Mouse (Mus musculus) forebrain, embryonic 13.5 days (tissue): ENCODE measurements around the gene Asb4. TPM values are rescaled to one million over a fixed set of nuclear protein-coding genes. Genes with fewer than 3 reads are reported as not detected.

Source experiments
- ATAC-seq: fragments of 200-750 bp; cut with Nextera tagmentation; 2 replicates; pipeline ENCODE4 v1.8.0; 2017
- H3K27ac ChIP-seq: fragments of 300-500 bp; sonication (generic); 2 replicates; pipeline ENCODE4 v1.5.1; 2015; ENCODE audit warnings: inconsistent platforms, mild to moderate bottlenecking, moderate library complexity
- H3K27me3 ChIP-seq: fragments of 300-500 bp; sonication (generic); 2 replicates; pipeline ENCODE4 v1.6.1; 2015; ENCODE audit warnings: mild to moderate bottlenecking, inconsistent platforms
- H3K36me3 ChIP-seq: fragments of 300-500 bp; sonication (generic); 2 replicates; pipeline ENCODE4 v1.6.1; 2015; ENCODE audit warnings: mild to moderate bottlenecking, inconsistent platforms; ENCODE audit not compliant: poor library complexity, severe bottlenecking
- H3K4me1 ChIP-seq: fragments of 300-500 bp; sonication (generic); 2 replicates; pipeline ENCODE4 v1.6.1; 2015; ENCODE audit warnings: inconsistent platforms
- H3K4me2 ChIP-seq: fragments of 300-500 bp; sonication (generic); 2 replicates; pipeline ENCODE4 v1.6.1; 2015; ENCODE audit warnings: inconsistent platforms, mild to moderate bottlenecking, moderate library complexity
- H3K4me3 ChIP-seq: fragments of 300-500 bp; sonication (generic); 2 replicates; pipeline ENCODE4 v1.5.1; 2015; ENCODE audit warnings: mild to moderate bottlenecking, inconsistent platforms
- H3K9ac ChIP-seq: fragments of 300-500 bp; sonication (generic); 2 replicates; pipeline ENCODE4 v1.6.1; 2015; ENCODE audit warnings: mild to moderate bottlenecking, inconsistent platforms
- H3K9me3 ChIP-seq: fragments of 300-500 bp; sonication (generic); replicated peaks from 2 replicates; pipeline ENCODE4 v1.6.1; 2016; ENCODE audit warnings: inconsistent platforms
- whole genome bisulfite sequencing: fragments of 180-500 bp; shearing (Covaris S2); methylation state at CpG from one replicate; pipeline ENCODE4 v1.1.7; 2015; 5-methylcytosine and 5-hydroxymethylcytosine counted together
- polyA plus RNA-seq: library from polyadenylated mRNA; unstranded; fragments of >200 nt; fragmentation: Nextera tagmentation; extraction: Ambion mirVana; gene quantifications from 2 replicates; pipeline ENCODE4 v1.2.1, GENCODE M21; 2015

Gene Asb4
- polyA plus RNA-seq, 1 experiment from 2014 or later: 25.1 TPM

- Histone ChIP-seq H3K9me3 (no peaks in the 10 kb centered on the region), H3K27ac (no peak overlapping the region), H3K9ac (no peak overlapping the region), H3K27me3 (no peaks in the 10 kb centered on the region; the same call in 1 of the 2 replicates), H3K4me1 (peaks cover 22% of the 10 kb centered on the region), H3K36me3 (no peaks in the 10 kb centered on the region), H3K4me3 (no peak overlapping the region), H3K4me2 (no peak overlapping the region)
- WGBS: 56% methylated on average over 3 of the region's 3 CpGs
- no peak for ATAC-seq
These were observed 13.6 kb downstream of the Asb4 start for GRCm38 (mm10) chr6:5396797-5397196.

DNA sequence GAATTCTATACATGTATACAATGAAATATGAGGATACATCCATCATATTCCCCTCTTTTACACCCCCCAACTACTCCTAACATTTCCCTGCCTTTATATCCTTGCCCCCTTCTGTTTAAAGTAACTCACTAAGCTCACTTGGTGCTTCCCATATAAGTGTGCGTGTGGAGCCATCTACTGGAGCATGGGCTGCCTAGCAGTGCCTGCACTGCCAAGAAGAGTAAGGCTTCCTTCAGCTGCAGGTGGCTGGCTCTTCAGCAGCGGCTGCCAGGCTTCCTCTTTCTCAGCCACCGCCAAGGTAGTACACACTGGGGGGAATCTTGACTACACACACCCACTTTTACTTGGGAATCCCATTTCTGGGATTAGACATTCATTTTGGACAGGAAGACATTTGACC, 18.2 kb downstream of the Asb4 start:
- Histone ChIP-seq H3K4me3 (no peak overlapping the region), H3K36me3 (no peaks in the 10 kb centered on the region), H3K9me3 (no peaks in the 10 kb centered on the region), H3K9ac (no peak overlapping the region), H3K4me2 (no peak overlapping the region), H3K4me1 (peaks cover 31% of the 10 kb centered on the region), H3K27me3 (no peaks in the 10 kb centered on the region), H3K27ac (no peak overlapping the region)
- peak; percentile 88 for ATAC-seq
- WGBS: 1% methylated on average over 3 of the region's 3 CpGs

DNA sequence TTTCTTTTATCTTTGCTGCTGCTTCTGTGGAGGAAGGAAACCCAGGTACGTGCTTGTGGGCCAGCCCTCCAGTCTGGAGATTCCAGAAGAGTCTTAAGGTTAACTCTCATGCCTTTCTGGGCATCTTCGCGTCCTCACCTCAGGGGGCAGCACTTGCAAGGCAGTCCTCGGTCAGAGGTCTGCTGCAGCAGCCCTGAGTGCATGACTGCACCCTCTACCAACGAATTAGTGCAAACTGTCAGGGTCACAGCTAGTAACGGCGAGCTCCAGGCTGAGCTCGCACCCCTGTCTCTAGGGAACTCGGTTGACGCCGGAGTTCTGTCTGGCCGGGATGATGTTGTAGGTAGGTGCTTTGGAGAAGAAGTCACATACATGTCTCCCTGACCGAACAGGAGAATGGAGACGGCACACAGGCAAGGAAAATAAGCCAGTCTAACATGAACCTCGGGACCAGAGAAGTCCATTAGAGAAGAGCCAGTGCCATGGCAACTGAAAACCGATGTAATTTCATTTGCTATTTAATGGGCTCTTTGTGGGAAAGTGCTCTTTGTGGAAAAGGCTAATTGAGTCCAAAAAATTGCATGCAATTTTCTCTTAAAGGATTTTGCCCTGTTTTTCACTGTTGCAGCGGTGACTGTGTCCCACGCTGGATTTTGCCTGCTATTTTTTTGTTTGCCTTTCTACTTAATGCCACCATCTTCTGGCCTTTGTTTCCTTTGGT, 20.1 kb downstream of the Asb4 start:
- H3K4me3 ChIP-seq: peak overlapping the region; percentile 19
- H3K9ac ChIP-seq: peak overlapping the region; percentile 47; the same call in 1 of the 2 replicates
- WGBS: 5% methylated on average over 18 of the region's 18 CpGs

GRCm38 (mm10) chr6:5404016-5404415, 20.8 kb downstream of the Asb4 start:
- WGBS: 25% methylated on average over 6 of the region's 6 CpGs
- ATAC-seq: peak; percentile 26; the same call in 1 of the 2 replicates

More for the DNA sequence above, 20.1 kb downstream of the Asb4 start:
- Histone ChIP-seq H3K4me1 (peaks cover 44% of the 10 kb centered on the region), H3K9me3 (no peaks in the 10 kb centered on the region), H3K4me2 (peak overlapping the region; percentile 53), H3K27me3 (no peaks in the 10 kb centered on the region), H3K36me3 (no peaks in the 10 kb centered on the region), H3K27ac (peak overlapping the region; percentile 93)
- peak; percentile 60 for ATAC-seq

GRCm38 (mm10) chr6:5408451-5409177, 25.4 kb downstream of the Asb4 start:
- Histone ChIP-seq H3K27me3 (no peaks in the 10 kb centered on the region), H3K4me1 (peaks cover 71% of the 10 kb centered on the region), H3K4me2 (peak overlapping the region; percentile 11; the same call in 1 of the 2 replicates), H3K9me3 (no peaks in the 10 kb centered on the region), H3K27ac (peak overlapping the region; percentile 75), H3K36me3 (no peaks in the 10 kb centered on the region), H3K9ac (no peak overlapping the region), H3K4me3 (no peak overlapping the region)
- WGBS: 6% methylated on average over 8 of the region's 8 CpGs
- peak; percentile 95 for ATAC-seq

More at GRCm38 (mm10) chr6:5404016-5404415, 20.8 kb downstream of the Asb4 start:
- H3K27me3 ChIP-seq: no peaks in the 10 kb centered on the region
- H3K4me2 ChIP-seq: peak overlapping the region; percentile 53
- no peaks in the 10 kb centered on the region for H3K36me3 ChIP-seq
- peak overlapping the region; percentile 93 for H3K27ac ChIP-seq
- no peaks in the 10 kb centered on the region for H3K9me3 ChIP-seq
- peaks cover 52% of the 10 kb centered on the region for H3K4me1 ChIP-seq
- peak overlapping the region; percentile 47; the same call in 1 of the 2 replicates for H3K9ac ChIP-seq
- no peak overlapping the region for H3K4me3 ChIP-seq

DNA sequence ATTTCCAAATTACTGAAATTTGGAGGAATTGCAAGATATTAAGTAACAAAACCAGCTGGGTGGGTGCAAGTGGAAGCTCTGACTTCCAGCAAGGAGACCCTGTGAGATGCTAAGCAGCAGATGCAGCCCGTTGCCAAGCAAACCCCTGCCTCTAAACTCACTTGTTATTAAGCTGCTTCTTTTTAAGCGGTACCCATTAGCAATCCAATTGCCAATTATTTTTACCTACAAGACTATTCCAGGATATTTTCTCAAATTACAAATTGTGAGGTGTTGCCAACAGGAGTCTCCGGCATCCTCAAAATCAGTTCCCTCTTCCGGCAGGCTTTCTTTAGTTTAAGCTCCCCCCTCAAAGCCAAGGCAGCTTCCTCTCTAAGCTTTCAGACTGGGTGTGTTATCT, 26.5 kb downstream of the Asb4 start:
- WGBS: 12% methylated on average over 4 of the region's 4 CpGs
- Histone ChIP-seq H3K27me3 (no peaks in the 10 kb centered on the region), H3K9ac (no peak overlapping the region), H3K4me3 (no peak overlapping the region), H3K36me3 (no peaks in the 10 kb centered on the region), H3K9me3 (no peaks in the 10 kb centered on the region), H3K4me1 (peaks cover 62% of the 10 kb centered on the region), H3K27ac (peak overlapping the region; percentile 31; the same call in 1 of the 2 replicates), H3K4me2 (no peak overlapping the region; the same call in 1 of the 2 replicates)
- no peak for ATAC-seq

GRCm38 (mm10) chr6:5410697-5411391, 27.7 kb downstream of the Asb4 start:
- ATAC-seq: peak; percentile 37; the same call in 1 of the 2 replicates
- WGBS: 47% methylated on average over 6 of the region's 6 CpGs

DNA sequence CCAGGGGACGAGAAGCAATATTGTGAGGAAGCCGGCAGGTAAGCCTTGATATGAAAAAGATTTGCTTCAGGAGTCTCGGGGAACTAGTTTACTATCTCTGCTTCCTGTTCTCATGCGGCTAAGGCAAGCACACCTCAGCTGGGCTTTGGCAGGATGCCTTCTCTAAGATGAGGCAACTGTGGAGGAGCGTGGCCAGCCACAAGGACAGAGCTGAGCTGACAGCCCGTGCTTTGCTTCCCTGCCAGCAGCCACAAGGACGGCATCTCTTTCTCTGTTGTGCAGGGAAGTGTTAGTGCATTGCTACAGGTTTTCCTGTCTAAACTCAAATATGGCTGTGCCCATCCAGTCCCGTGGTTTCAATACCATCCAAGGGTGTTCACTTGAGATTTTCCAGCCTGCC, 30.1 kb downstream of the Asb4 start:
- H3K27ac ChIP-seq: no peak overlapping the region
- H3K9ac ChIP-seq: no peak overlapping the region
- no peak overlapping the region for H3K4me2 ChIP-seq
- no peaks in the 10 kb centered on the region for H3K9me3 ChIP-seq
- no peaks in the 10 kb centered on the region for H3K36me3 ChIP-seq
- peaks cover 37% of the 10 kb centered on the region for H3K4me1 ChIP-seq
- no peak for ATAC-seq
- H3K27me3 ChIP-seq: no peaks in the 10 kb centered on the region
- H3K4me3 ChIP-seq: no peak overlapping the region
- WGBS: 53% methylated on average over 8 of the region's 8 CpGs

More at GRCm38 (mm10) chr6:5410697-5411391, 27.7 kb downstream of the Asb4 start:
- H3K36me3 ChIP-seq: no peaks in the 10 kb centered on the region
- H3K4me1 ChIP-seq: peaks cover 56% of the 10 kb centered on the region
- H3K27me3 ChIP-seq: no peaks in the 10 kb centered on the region
- H3K4me2 ChIP-seq: no peak overlapping the region
- H3K9me3 ChIP-seq: no peaks in the 10 kb centered on the region
- no peak overlapping the region for H3K4me3 ChIP-seq
- no peak overlapping the region for H3K27ac ChIP-seq
- no peak overlapping the region for H3K9ac ChIP-seq

GRCm38 (mm10) chr6:5421442-5421841, 38.3 kb downstream of the Asb4 start:
- Histone ChIP-seq H3K4me2 (no peak overlapping the region), H3K9me3 (no peaks in the 10 kb centered on the region), H3K27ac (no peak overlapping the region), H3K27me3 (no peaks in the 10 kb centered on the region), H3K4me3 (no peak overlapping the region), H3K9ac (no peak overlapping the region), H3K36me3 (no peaks in the 10 kb centered on the region), H3K4me1 (no peaks in the 10 kb centered on the region)
- ATAC-seq: no peak
- WGBS: 94% methylated on average over 2 of the region's 2 CpGs

GRCm38 (mm10) chr6:5422386-5422785, 39.2 kb downstream of the Asb4 start:
- no peak for ATAC-seq
- no peak overlapping the region for H3K4me3 ChIP-seq
- H3K36me3 ChIP-seq: no peaks in the 10 kb centered on the region
- 94% methylated on average over 3 of the region's 3 CpGs for WGBS
- H3K27ac ChIP-seq: no peak overlapping the region
- H3K9me3 ChIP-seq: no peaks in the 10 kb centered on the region
- no peak overlapping the region for H3K9ac ChIP-seq
- H3K27me3 ChIP-seq: no peaks in the 10 kb centered on the region
- H3K4me1 ChIP-seq: no peaks in the 10 kb centered on the region
- no peak overlapping the region for H3K4me2 ChIP-seq

DNA sequence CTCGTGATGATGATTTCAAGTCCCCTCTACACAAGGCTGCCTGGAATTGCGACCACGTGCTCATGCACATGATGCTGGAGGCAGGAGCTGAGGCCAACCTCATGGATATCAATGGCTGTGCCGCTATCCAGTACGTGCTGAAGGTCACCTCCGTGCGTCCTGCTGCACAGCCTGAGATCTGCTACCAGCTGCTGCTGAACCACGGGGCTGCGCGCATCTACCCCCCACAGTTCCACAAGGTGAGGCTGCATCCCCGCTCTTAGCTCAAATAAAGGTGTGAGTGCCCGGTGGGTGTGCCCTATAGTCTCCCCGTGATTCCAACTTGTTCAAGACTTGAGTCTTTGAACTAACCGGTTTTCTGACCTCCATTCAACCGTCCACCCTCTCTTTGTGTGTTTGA, 40.4 kb downstream of the Asb4 start:
- H3K27ac ChIP-seq: no peak overlapping the region
- no peak for ATAC-seq
- no peak overlapping the region for H3K4me3 ChIP-seq
- no peaks in the 10 kb centered on the region for H3K36me3 ChIP-seq
- H3K9me3 ChIP-seq: no peaks in the 10 kb centered on the region
- 85% methylated on average over 15 of the region's 15 CpGs for WGBS
- no peak overlapping the region for H3K4me2 ChIP-seq
- no peaks in the 10 kb centered on the region for H3K27me3 ChIP-seq
- H3K4me1 ChIP-seq: no peaks in the 10 kb centered on the region
- no peak overlapping the region for H3K9ac ChIP-seq

DNA sequence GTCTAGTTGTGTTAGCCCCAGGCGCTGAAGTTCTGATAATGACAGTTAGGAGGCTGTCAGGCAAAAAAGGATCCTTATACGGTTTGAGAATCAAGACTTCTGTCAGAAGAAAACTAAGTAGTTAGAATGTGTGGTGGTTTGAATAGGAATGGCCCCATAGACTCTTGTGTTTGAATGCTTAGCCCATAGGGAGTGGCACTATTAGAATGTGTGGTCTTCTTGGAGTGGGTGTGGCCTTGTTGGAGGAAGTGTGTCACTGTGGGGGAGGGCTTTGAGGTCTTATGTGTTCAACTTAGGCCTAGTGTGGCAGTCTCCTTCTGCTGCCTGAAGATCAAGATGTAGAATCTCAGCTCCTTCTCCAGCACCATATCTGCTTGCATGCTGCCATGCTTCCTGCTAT, 43.8 kb downstream of the Asb4 start:
- 0 out of 2 replicates have a peak, but pooled peaks cover 5% of the 10 kb centered on the region for H3K27me3 ChIP-seq
- no peaks in the 10 kb centered on the region for H3K36me3 ChIP-seq
- no peaks in the 10 kb centered on the region for H3K4me1 ChIP-seq
- no peak overlapping the region for H3K4me3 ChIP-seq
- H3K27ac ChIP-seq: no peak overlapping the region
- 90% methylated on average over 2 of the region's 2 CpGs for WGBS
- H3K9me3 ChIP-seq: no peaks in the 10 kb centered on the region
- no peak overlapping the region for H3K9ac ChIP-seq
- no peak for ATAC-seq
- H3K4me2 ChIP-seq: no peak overlapping the region
